Mouse (Mus musculus) bone marrow macrophage, adult 2 months (primary cell): Measurements from ENCODE around the gene Jam3.

Source experiments
- CTCF ChIP-seq: IDR thresholded peaks from 2 replicates; pipeline ENCODE4 v1.5.1; 2012; ENCODE audit warnings: low read depth, mild to moderate bottlenecking, low read length, moderate library complexity
- POLR2A ChIP-seq: IDR thresholded peaks from 2 replicates; pipeline ENCODE4 v1.6.1; 2012; ENCODE audit warnings: mild to moderate bottlenecking, low read depth, low read length, borderline replicate concordance

DNA sequence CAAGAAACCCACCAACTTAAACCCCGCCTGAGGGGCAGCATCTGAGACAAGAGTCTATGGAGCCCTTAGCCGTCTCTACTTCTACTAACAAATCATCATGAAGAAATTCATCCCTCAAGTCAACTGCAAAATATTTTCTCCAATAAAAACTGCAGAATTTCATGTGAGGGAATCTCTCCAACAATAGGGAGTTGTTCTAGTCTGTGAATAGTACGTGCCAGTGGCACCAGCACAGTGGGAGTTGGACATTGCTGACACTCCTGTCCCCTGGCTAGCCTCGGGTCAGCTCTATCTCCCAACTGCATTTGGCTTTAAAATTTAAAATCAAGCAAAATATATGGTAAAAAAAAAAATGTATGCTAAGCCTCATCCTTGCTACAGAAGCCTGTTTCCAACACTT, 1.4 kb downstream of the Jam3 start:
- TF ChIP-seq POLR2A (no peak), CTCF (no peak)
